ENCODE assay signal across 9 mouse cellular contexts in genomic region chr12:83277537-83278441, GRCm38 (mm10).
DNase-seq lines count a peak whose midpoint lies in the region; ATAC-seq and TF ChIP-seq lines count a peak whose summit lies in the region.
"Had no signal": no experiment of that assay in that cellular context is flagged by ENCODE, and none has a peak within 500 bp of the region (broad histone marks: within the 10 kb centered on the region; RNA-seq: fewer than 3 reads in every experiment).

No protein-coding gene starts in this region.

- no peaks in the 10 kb centered on the region for H3K27me3 ChIP-seq in kidney, embryonic 14.5 days (ENCODE audit: control insufficient read depth, insufficient read depth, low read length)
- H3K27me3 ChIP-seq in kidney, adult 2 months (replicated peaks; ENCODE audit: control insufficient read depth, insufficient read depth, low read length) = no peaks in the 10 kb centered on the region
- H3K27me3 ChIP-seq in midbrain, embryonic 12.5 days = no peaks in the 10 kb centered on the region
- H3K27me3 ChIP-seq: CH12.LX had no signal

- no peak for DNase-seq in kidney, adult 2 months
- DNase-seq in cerebellum, adult 11-12 months = peak; percentile 88
- peak; percentile 51 for DNase-seq in gastrocnemius, adult 18-20 months (ENCODE audit: low spot score)
- DNase-seq in lung, postnatal 4 days = no peak
- no peak for DNase-seq in urinary bladder, postnatal 25 days (ENCODE audit: low spot score)

- 79% methylated on average over 11 of the region's 11 CpGs for WGBS in kidney, embryonic 14.5 days
- WGBS in kidney, adult 2 months = 75% methylated on average over 11 of the region's 11 CpGs
- 70% methylated on average over 11 of the region's 11 CpGs for WGBS in midbrain, embryonic 12.5 days

- H3K4me1 ChIP-seq in kidney, embryonic 14.5 days (ENCODE audit: control insufficient read depth, insufficient read depth, low read length) = no peaks in the 10 kb centered on the region
- no peaks in the 10 kb centered on the region for H3K4me1 ChIP-seq in kidney, adult 2 months (ENCODE audit: control insufficient read depth, insufficient read depth, low read length)
- peaks cover 16% of the 10 kb centered on the region for H3K4me1 ChIP-seq in midbrain, embryonic 12.5 days

- no peak overlapping the region for H3K9ac ChIP-seq in kidney, embryonic 14.5 days (ENCODE audit: low read depth, low read length)
- H3K9ac ChIP-seq in midbrain, embryonic 12.5 days (replicated peaks) = no peak overlapping the region

- ATAC-seq in kidney, embryonic 14.5 days (ENCODE audit: low FRiP score, low TSS enrichment) = peak; percentile 32; the same call in 1 of the 2 replicates
- ATAC-seq in midbrain, embryonic 12.5 days (ENCODE audit: low FRiP score, low read depth) = no peak
- no peak for ATAC-seq in inflammation-experienced regulatory T-cells, adult 6 months

- TF ChIP-seq CTCF in kidney, adult 2 months (conservative IDR thresholded peaks at IDR 0.05; ENCODE audit: insufficient read depth, insufficient read length, low read depth, low read length) = no peak

- no peaks in the 10 kb centered on the region for H3K36me3 ChIP-seq in kidney, embryonic 14.5 days (ENCODE audit: control insufficient read depth, insufficient read depth, low read length)
- H3K36me3 ChIP-seq in kidney, adult 2 months (ENCODE audit: control insufficient read depth, insufficient read depth, low read length) = no peaks in the 10 kb centered on the region
- H3K36me3 ChIP-seq in midbrain, embryonic 12.5 days = no peaks in the 10 kb centered on the region

- H3K4me3 ChIP-seq in kidney, embryonic 14.5 days (ENCODE audit: low read length) = no peak overlapping the region
- no peak overlapping the region for H3K4me3 ChIP-seq in kidney, adult 2 months (ENCODE audit: insufficient read depth, low read depth, low read length)
- no peak overlapping the region for H3K4me3 ChIP-seq in midbrain, embryonic 12.5 days

- no peak overlapping the region for H3K4me2 ChIP-seq in kidney, embryonic 14.5 days (replicated peaks; ENCODE audit: low read depth, low read length)
- H3K4me2 ChIP-seq in midbrain, embryonic 12.5 days (replicated peaks) = no peak overlapping the region

- H3K27ac ChIP-seq in kidney, embryonic 14.5 days (ENCODE audit: low read depth, low read length) = no peak overlapping the region
- no peak overlapping the region for H3K27ac ChIP-seq in kidney, adult 2 months (ENCODE audit: insufficient read depth, low read depth, low read length)
- H3K27ac ChIP-seq in midbrain, embryonic 12.5 days (replicated peaks) = peak overlapping the region; percentile 46

- H3K9me3 ChIP-seq in kidney, embryonic 14.5 days (ENCODE audit: control insufficient read depth, low read length) = no peaks in the 10 kb centered on the region
- H3K9me3 ChIP-seq in midbrain, embryonic 12.5 days = no peaks in the 10 kb centered on the region; the same call in 1 of the 2 replicates

- TF ChIP-seq POLR2A in kidney, adult 2 months (IDR thresholded peaks at IDR 0.05; ENCODE audit: low read depth, low read length) = no peak

Comparison
In these comparisons a context has a peak if more than half of its experiments do, and no peak if none do; other contexts are left out.
1. DNase-seq: peak in cerebellum, adult 11-12 months (single experiment) and gastrocnemius, adult 18-20 months (single experiment); none in kidney, adult 2 months (single experiment), lung, postnatal 4 days (0 of 2) and urinary bladder, postnatal 25 days (single experiment).